Mouse (Mus musculus): ENCODE data around the gene Calm4. TPM values are rescaled to one million over a fixed set of nuclear protein-coding genes. Genes with fewer than 3 reads are reported as not detected.

Calm4 gene
- polyA plus RNA-seq, 1 experiment = not detected

GRCm38 (mm10) chr13:3862922-3863580, 25.5 kb downstream of the Calm4 start:
- Histone ChIP-seq H3K4me3 (ENCODE audit: insufficient read depth, poor library complexity, severe bottlenecking) (no peak overlapping the region), H3ac (ENCODE audit: control insufficient read depth, insufficient read length, low read depth) (no peak overlapping the region), H3K27me3 (ENCODE audit: control insufficient read depth, insufficient read depth, insufficient read length) (no peaks in the 10 kb centered on the region), H3K36me3 (ENCODE audit: control insufficient read depth, insufficient read depth) (no peaks in the 10 kb centered on the region), H3K79me3 (ENCODE audit: low read depth) (no peaks in the 10 kb centered on the region), H3K79me2 (ENCODE audit: control insufficient read depth, insufficient read depth) (no peaks in the 10 kb centered on the region)
- TF ChIP-seq MYOD1 (IDR thresholded peaks at IDR 0.05; ENCODE audit: control insufficient read depth, insufficient read length, low read depth) (no peak), FOSL1 (IDR thresholded peaks at IDR 0.05; ENCODE audit: insufficient read depth, low read length, poor library complexity, severe bottlenecking) (no peak), CTCF (IDR thresholded peaks at IDR 0.05; ENCODE audit: control insufficient read depth, insufficient read depth, insufficient read length) (no peak), CEBPB (IDR thresholded peaks at IDR 0.05; ENCODE audit: low read depth) (no peak), MYOG (IDR thresholded peaks at IDR 0.05; ENCODE audit: control insufficient read depth, extremely low read depth, insufficient read length) (no peak), MAX (IDR thresholded peaks at IDR 0.05) (no peak), USF1 (IDR thresholded peaks at IDR 0.05; ENCODE audit: low read depth) (no peak)

DNA sequence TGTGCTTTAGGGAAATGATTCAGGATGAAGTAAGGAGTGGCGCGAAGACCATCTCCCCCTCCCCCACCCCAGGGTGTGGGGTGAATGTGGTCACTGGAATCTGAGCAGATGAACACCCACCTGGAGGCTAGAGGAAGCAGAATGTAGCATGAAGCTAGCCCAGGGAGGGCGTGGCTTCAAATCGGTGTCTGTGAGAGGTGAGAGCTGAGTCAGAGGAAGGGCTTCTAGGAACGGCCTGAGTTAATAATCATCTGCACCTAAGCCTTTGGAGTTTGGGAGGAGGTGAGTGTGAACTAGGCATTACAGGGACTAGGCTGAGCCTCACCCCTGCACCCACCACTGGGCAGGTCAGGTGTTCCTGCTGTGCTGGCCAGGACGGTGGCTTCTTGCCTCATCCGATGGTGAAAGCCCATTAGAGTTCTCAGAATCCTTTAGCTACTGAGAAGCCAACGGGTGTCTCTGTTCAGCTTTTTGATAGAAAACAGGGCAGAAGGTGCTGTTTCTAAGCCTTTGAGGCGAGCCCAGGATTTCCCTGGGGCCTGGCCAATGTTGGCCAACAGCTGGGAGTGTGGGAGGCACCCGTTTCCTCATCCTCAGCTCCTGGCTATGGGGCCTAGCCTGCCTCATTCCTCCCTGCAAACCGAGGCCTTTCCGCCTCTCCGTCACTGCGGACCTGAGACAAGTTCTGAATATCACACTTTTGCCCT, 28.2 kb downstream of the Calm4 start:
- no peak overlapping the region for H3K4me3 ChIP-seq (ENCODE audit: insufficient read depth, poor library complexity, severe bottlenecking)
- TF ChIP-seq MYOG (IDR thresholded peaks at IDR 0.05; ENCODE audit: control insufficient read depth, extremely low read depth, insufficient read length) (no peak), FOSL1 (IDR thresholded peaks at IDR 0.05; ENCODE audit: insufficient read depth, low read length, poor library complexity, severe bottlenecking) (no peak), MAX (IDR thresholded peaks at IDR 0.05) (no peak), CTCF (IDR thresholded peaks at IDR 0.05; ENCODE audit: control insufficient read depth, insufficient read depth, insufficient read length) (no peak), MYOD1 (IDR thresholded peaks at IDR 0.05; ENCODE audit: control insufficient read depth, insufficient read length, low read depth) (no peak), USF1 (IDR thresholded peaks at IDR 0.05; ENCODE audit: low read depth) (no peak), CEBPB (IDR thresholded peaks at IDR 0.05; ENCODE audit: low read depth) (no peak)
- no peaks in the 10 kb centered on the region for H3K27me3 ChIP-seq (ENCODE audit: control insufficient read depth, insufficient read depth, insufficient read length)
- H3ac ChIP-seq (ENCODE audit: control insufficient read depth, insufficient read length, low read depth) = no peak overlapping the region
- H3K79me2 ChIP-seq (ENCODE audit: control insufficient read depth, insufficient read depth) = no peaks in the 10 kb centered on the region
- H3K36me3 ChIP-seq (ENCODE audit: control insufficient read depth, insufficient read depth) = no peaks in the 10 kb centered on the region
- no peaks in the 10 kb centered on the region for H3K79me3 ChIP-seq (ENCODE audit: low read depth)

DNA sequence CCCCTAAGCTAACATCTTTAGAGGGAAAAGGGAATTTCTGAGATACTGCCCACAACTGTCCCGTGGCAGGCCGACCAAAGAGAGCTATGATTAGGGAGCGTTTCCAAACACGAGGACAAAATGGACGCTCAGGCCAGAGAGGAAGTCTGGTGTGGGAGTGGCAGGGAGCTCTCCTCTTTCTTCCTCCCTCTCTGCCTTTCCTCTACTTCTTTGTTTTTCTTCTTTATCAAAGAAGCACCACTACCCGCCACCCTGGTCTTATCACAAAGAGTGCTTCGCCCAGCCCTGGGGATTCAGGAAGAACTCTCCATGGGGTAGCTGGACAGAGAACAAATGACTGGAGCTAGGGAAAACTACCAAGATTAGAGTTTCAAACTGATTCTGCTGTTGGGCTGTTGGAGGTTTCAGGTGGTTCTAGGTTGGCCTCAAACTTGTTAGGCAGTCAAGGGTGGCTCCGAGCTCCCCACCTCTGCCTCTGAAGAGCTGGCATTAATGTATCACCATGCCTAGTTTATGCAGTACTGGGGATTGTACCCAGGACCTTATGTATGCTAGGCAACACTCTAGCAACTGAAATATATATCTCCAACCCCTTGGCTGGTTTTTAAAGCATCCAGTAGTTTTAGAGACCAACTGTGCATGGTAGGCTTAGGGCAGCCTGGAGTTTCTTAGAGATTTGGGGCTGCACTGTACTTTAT, 28.9 kb downstream of the Calm4 start:
- H3K79me2 ChIP-seq (ENCODE audit: control insufficient read depth, insufficient read depth) = no peaks in the 10 kb centered on the region
- H3K36me3 ChIP-seq (ENCODE audit: control insufficient read depth, insufficient read depth) = no peaks in the 10 kb centered on the region
- no peaks in the 10 kb centered on the region for H3K27me3 ChIP-seq (ENCODE audit: control insufficient read depth, insufficient read depth, insufficient read length)
- no peaks in the 10 kb centered on the region for H3K79me3 ChIP-seq (ENCODE audit: low read depth)
- TF ChIP-seq CTCF (IDR thresholded peaks at IDR 0.05; ENCODE audit: control insufficient read depth, insufficient read depth, insufficient read length) (no peak), FOSL1 (IDR thresholded peaks at IDR 0.05; ENCODE audit: insufficient read depth, low read length, poor library complexity, severe bottlenecking) (no peak), MYOD1 (IDR thresholded peaks at IDR 0.05; ENCODE audit: control insufficient read depth, insufficient read length, low read depth) (no peak), CEBPB (IDR thresholded peaks at IDR 0.05; ENCODE audit: low read depth) (no peak), MYOG (IDR thresholded peaks at IDR 0.05; ENCODE audit: control insufficient read depth, extremely low read depth, insufficient read length) (no peak), USF1 (IDR thresholded peaks at IDR 0.05; ENCODE audit: low read depth) (no peak), MAX (IDR thresholded peaks at IDR 0.05) (no peak)
- H3K4me3 ChIP-seq (ENCODE audit: insufficient read depth, poor library complexity, severe bottlenecking) = no peak overlapping the region
- no peak overlapping the region for H3ac ChIP-seq (ENCODE audit: control insufficient read depth, insufficient read length, low read depth)

DNA sequence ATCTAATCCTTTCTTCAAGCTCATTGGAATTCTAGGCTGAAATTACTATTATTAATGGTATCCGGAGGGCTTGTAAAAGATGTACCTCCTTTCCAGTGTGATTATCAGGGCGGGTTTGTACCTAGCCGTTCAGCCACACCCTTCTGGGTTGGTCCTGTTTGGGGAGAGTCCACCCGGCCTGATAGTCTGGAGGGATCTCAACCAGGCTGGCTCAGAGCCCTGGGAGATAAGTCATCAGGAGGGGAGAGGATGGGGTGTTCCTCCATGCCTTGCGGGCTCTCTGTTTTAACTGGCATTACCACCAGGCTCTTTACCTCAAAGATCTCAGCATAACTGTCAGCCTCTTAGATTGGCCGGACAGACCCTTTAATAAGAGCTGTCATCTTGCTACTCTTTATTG, 29.6 kb downstream of the Calm4 start:
- no peaks in the 10 kb centered on the region for H3K36me3 ChIP-seq (ENCODE audit: control insufficient read depth, insufficient read depth)
- no peaks in the 10 kb centered on the region for H3K79me2 ChIP-seq (ENCODE audit: control insufficient read depth, insufficient read depth)
- no peak overlapping the region for H3ac ChIP-seq (ENCODE audit: control insufficient read depth, insufficient read length, low read depth)
- no peak overlapping the region for H3K4me3 ChIP-seq (ENCODE audit: insufficient read depth, poor library complexity, severe bottlenecking)
- TF ChIP-seq MYOG (IDR thresholded peaks at IDR 0.05; ENCODE audit: control insufficient read depth, extremely low read depth, insufficient read length) (no peak), FOSL1 (IDR thresholded peaks at IDR 0.05; ENCODE audit: insufficient read depth, low read length, poor library complexity, severe bottlenecking) (no peak)
- no peaks in the 10 kb centered on the region for H3K27me3 ChIP-seq (ENCODE audit: control insufficient read depth, insufficient read depth, insufficient read length)
- no peaks in the 10 kb centered on the region for H3K79me3 ChIP-seq (ENCODE audit: low read depth)

GRCm38 (mm10) chr13:3869901-3870300, 32.3 kb downstream of the Calm4 start:
- no peaks in the 10 kb centered on the region for H3K79me2 ChIP-seq (ENCODE audit: control insufficient read depth, insufficient read depth)
- no peaks in the 10 kb centered on the region for H3K79me3 ChIP-seq (ENCODE audit: low read depth)
- TF ChIP-seq CTCF (IDR thresholded peaks at IDR 0.05; ENCODE audit: control insufficient read depth, insufficient read depth, insufficient read length) = no peak
- no peak for TF ChIP-seq MYOG (IDR thresholded peaks at IDR 0.05; ENCODE audit: control insufficient read depth, extremely low read depth, insufficient read length)
- no peak for TF ChIP-seq MYOD1 (IDR thresholded peaks at IDR 0.05; ENCODE audit: control insufficient read depth, insufficient read length, low read depth)
- TF ChIP-seq CEBPB (IDR thresholded peaks at IDR 0.05; ENCODE audit: low read depth) = no peak
- no peak for TF ChIP-seq MAX (IDR thresholded peaks at IDR 0.05)
- TF ChIP-seq FOSL1 (IDR thresholded peaks at IDR 0.05; ENCODE audit: insufficient read depth, low read length, poor library complexity, severe bottlenecking) = no peak
- TF ChIP-seq USF1 (IDR thresholded peaks at IDR 0.05; ENCODE audit: low read depth) = no peak
- no peak overlapping the region for H3ac ChIP-seq (ENCODE audit: control insufficient read depth, insufficient read length, low read depth)
- no peak overlapping the region for H3K4me3 ChIP-seq (ENCODE audit: insufficient read depth, poor library complexity, severe bottlenecking)
- no peaks in the 10 kb centered on the region for H3K36me3 ChIP-seq (ENCODE audit: control insufficient read depth, insufficient read depth)
- H3K27me3 ChIP-seq (ENCODE audit: control insufficient read depth, insufficient read depth, insufficient read length) = no peaks in the 10 kb centered on the region

All from C2C12 (cell line).